Mouse (Mus musculus) myocyte (in vitro differentiated cells): ENCODE results near the gene Bard1. TPM values are rescaled to one million over a fixed set of nuclear protein-coding genes. Genes with fewer than 3 reads are reported as not detected.

Experiments used
- H3K27me3 ChIP-seq: one replicate; pipeline ENCODE4 v1.6.1; 2011; ENCODE audit not compliant: control insufficient read depth, insufficient read depth, insufficient read length
- H3K36me3 ChIP-seq: one replicate; pipeline ENCODE4 v1.6.1; 2011; ENCODE audit not compliant: control insufficient read depth, insufficient read depth
- H3K4me2 ChIP-seq: one replicate; pipeline ENCODE4 v1.6.1; 2011; ENCODE audit warnings: low read depth, control low read depth
- H3K4me3 ChIP-seq: one replicate; pipeline ENCODE4 v1.5.1; 2011; ENCODE audit warnings: mild to moderate bottlenecking, control low read depth, moderate library complexity
- H3K79me2 ChIP-seq: one replicate; pipeline ENCODE4 v1.6.1; 2011; ENCODE audit not compliant: control insufficient read depth, insufficient read depth
- H3ac ChIP-seq: one replicate; pipeline ENCODE4 v1.6.1; 2011; ENCODE audit not compliant: control insufficient read depth, insufficient read length
- CEBPB ChIP-seq: IDR thresholded peaks from 2 replicates; pipeline ENCODE4 v1.6.1; 2011; ENCODE audit warnings: mild to moderate bottlenecking, moderate library complexity; ENCODE audit not compliant: poor library complexity, insufficient read depth, severe bottlenecking
- E2F4 ChIP-seq: IDR thresholded peaks from one replicate; pipeline ENCODE4 v1.6.1; 2011; ENCODE audit warnings: mild to moderate bottlenecking, control low read depth, moderate library complexity; ENCODE audit not compliant: insufficient read depth
- MAX ChIP-seq: IDR thresholded peaks from one replicate; pipeline ENCODE4 v1.6.1; 2011; ENCODE audit warnings: low read depth, mild to moderate bottlenecking, control low read depth
- MYOD1 ChIP-seq, 3 experiments: IDR thresholded peaks; one replicate each; pipeline ENCODE4 v1.6.1; 2011; ENCODE audit warnings: control low read depth in 2 of 3, low read depth in 2 of 3, mild to moderate bottlenecking in 2 of 3, moderate library complexity in 1 of 3; ENCODE audit not compliant: insufficient read length in 2 of 3, control insufficient read depth in 1 of 3
- MYOG ChIP-seq, 3 experiments: IDR thresholded peaks; one replicate each; pipeline ENCODE4 v1.6.1; 2011; ENCODE audit warnings: control low read depth in 2 of 3, low read depth in 2 of 3, mild to moderate bottlenecking in 2 of 3; ENCODE audit not compliant: insufficient read length in 2 of 3, control insufficient read depth in 1 of 3, insufficient read depth in 1 of 3
- POLR2A ChIP-seq: IDR thresholded peaks from one replicate; pipeline ENCODE4 v1.6.1; 2011; ENCODE audit warnings: low read depth, mild to moderate bottlenecking, control low read depth, moderate library complexity; ENCODE audit not compliant: insufficient read length
- POLR2AphosphoS2 ChIP-seq: IDR thresholded peaks from one replicate; pipeline ENCODE4 v1.6.1; 2011; ENCODE audit warnings: low read depth, control low read depth; ENCODE audit not compliant: insufficient read length
- REST ChIP-seq: IDR thresholded peaks from one replicate; pipeline ENCODE4 v1.6.1; 2011; ENCODE audit warnings: mild to moderate bottlenecking, control low read depth, moderate library complexity; ENCODE audit not compliant: insufficient read depth, insufficient read length
- SRF ChIP-seq: IDR thresholded peaks from one replicate; pipeline ENCODE4 v1.6.1; 2011; ENCODE audit warnings: low read depth; ENCODE audit not compliant: control insufficient read depth, insufficient read length
- TCF12 ChIP-seq: IDR thresholded peaks from one replicate; pipeline ENCODE4 v1.6.1; 2011; ENCODE audit warnings: mild to moderate bottlenecking, control low read depth; ENCODE audit not compliant: poor library complexity, insufficient read depth, severe bottlenecking
- TCF3 ChIP-seq: IDR thresholded peaks from one replicate; pipeline ENCODE4 v1.6.1; 2011; ENCODE audit warnings: low read depth, control low read depth; ENCODE audit not compliant: insufficient read length
- USF1 ChIP-seq: IDR thresholded peaks from one replicate; pipeline ENCODE4 v1.6.1; 2011; ENCODE audit warnings: low read depth, mild to moderate bottlenecking, control low read depth, moderate library complexity
- polyA plus RNA-seq: library from polyadenylated mRNA; unstranded; fragments of >200 nt; fragmentation: generic; extraction: Trizol; gene quantifications from one replicate; pipeline ENCODE4 v1.2.1, GENCODE M21; 2012; ENCODE audit warnings: missing spikeins

Gene Bard1
- polyA plus RNA-seq, 1 experiment, result 1.9 TPM

DNA sequence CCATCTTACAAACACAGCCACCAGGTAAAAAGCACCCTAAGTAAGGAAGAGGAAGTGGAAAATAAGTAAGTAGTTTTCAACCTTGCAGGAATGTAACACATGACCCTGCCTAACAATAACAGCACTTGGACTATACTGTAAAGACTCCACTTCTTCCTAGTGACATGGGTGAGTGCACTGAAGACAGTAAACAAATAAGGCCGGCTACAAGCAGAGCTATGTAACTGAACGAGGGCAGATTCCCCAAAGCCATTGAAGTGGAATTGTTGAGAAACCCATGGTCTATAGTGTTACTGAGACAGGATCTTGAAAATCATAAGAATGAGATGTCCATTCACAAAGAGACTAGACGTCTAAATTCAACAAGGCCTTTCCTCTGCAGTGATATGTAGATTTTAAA lies 27.3 kb downstream of the Bard1 start:
- Histone ChIP-seq H3K27me3 (no peaks in the 10 kb centered on the region), H3ac (no peak overlapping the region), H3K4me2 (no peak overlapping the region), H3K79me2 (no peaks in the 10 kb centered on the region), H3K4me3 (no peak overlapping the region), H3K36me3 (peaks cover 5% of the 10 kb centered on the region)
- TF ChIP-seq USF1, result no peak
- TF ChIP-seq REST, result no peak
- TF ChIP-seq MYOG (IDR thresholded peaks at IDR 0.05; ENCODE audit: control insufficient read depth in 1 of 3, insufficient read depth in 1 of 3, insufficient read length in 2 of 3, low read depth in 2 of 3), result no peak
- no peak for TF ChIP-seq E2F4

DNA sequence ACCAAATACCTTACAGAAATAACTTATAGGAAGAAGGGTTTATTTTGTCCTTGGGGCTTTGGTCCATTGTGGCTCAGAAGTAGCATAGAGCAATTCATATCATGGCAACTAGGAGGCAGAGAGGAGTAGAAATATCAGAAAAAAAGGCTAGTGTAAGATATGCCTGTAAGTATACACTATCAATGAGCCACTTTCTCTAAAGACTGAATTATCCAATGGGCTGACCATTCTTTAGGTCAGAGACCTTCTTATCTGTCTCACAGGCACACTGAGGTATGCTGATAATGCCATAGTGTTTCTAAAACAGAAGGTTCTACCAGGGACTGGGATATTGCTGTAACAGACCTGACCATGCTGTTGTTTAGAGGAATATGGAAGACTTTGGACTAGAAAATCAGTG lies 32.2 kb downstream of the Bard1 start:
- Histone ChIP-seq H3K79me2 (no peaks in the 10 kb centered on the region), H3K4me3 (no peak overlapping the region), H3K4me2 (no peak overlapping the region), H3K36me3 (peaks cover 5% of the 10 kb centered on the region), H3K27me3 (no peaks in the 10 kb centered on the region), H3ac (no peak overlapping the region)
- TF ChIP-seq MAX, result no peak
- TF ChIP-seq E2F4, result no peak
- no peak for TF ChIP-seq MYOD1 (IDR thresholded peaks at IDR 0.05; ENCODE audit: control insufficient read depth in 1 of 3, insufficient read length in 2 of 3, low read depth in 2 of 3)
- TF ChIP-seq USF1, result no peak
- no peak for TF ChIP-seq POLR2AphosphoS2
- TF ChIP-seq POLR2A, result no peak
- no peak for TF ChIP-seq REST
- TF ChIP-seq TCF12, result no peak
- TF ChIP-seq MYOG (IDR thresholded peaks at IDR 0.05; ENCODE audit: control insufficient read depth in 1 of 3, insufficient read depth in 1 of 3, insufficient read length in 2 of 3, low read depth in 2 of 3), result no peak
- TF ChIP-seq SRF, result no peak
- no peak for TF ChIP-seq TCF3
- no peak for TF ChIP-seq CEBPB

DNA sequence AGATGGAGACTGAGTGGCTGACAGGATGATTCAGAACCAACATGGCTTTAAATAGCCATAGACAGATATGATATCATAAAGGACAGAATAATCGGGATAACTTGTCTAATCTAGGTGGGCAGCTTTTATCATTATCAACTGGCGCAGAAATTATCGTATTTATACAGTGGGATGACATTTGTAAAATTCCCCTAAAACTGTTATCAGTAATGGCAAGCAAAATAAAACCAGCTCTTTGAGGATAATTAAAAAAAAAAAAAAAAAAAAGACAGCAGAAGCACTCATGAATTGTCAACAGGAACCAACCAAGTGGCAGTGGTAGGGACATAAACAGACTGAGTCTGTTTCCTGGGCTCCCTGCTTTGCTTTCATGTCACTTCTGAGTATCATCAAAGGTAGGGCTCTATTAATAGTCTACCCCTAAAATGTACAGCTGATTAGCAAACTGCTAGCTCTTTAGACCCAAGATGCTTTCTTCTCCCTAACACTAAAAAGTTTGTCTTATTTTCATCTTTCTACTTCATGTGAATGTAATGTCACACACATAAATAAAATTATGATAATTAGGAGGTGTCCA lies 34.1 kb downstream of the Bard1 start:
- Histone ChIP-seq H3K4me3 (no peak overlapping the region), H3K79me2 (no peaks in the 10 kb centered on the region), H3ac (no peak overlapping the region), H3K36me3 (peaks cover 8% of the 10 kb centered on the region), H3K27me3 (no peaks in the 10 kb centered on the region), H3K4me2 (no peak overlapping the region)
- TF ChIP-seq E2F4, result no peak
- no peak for TF ChIP-seq CEBPB
- no peak for TF ChIP-seq MYOG (IDR thresholded peaks at IDR 0.05; ENCODE audit: control insufficient read depth in 1 of 3, insufficient read depth in 1 of 3, insufficient read length in 2 of 3, low read depth in 2 of 3)
- no peak for TF ChIP-seq TCF3
- TF ChIP-seq MYOD1 (IDR thresholded peaks at IDR 0.05; ENCODE audit: control insufficient read depth in 1 of 3, insufficient read length in 2 of 3, low read depth in 2 of 3), result no peak
- no peak for TF ChIP-seq POLR2AphosphoS2
- TF ChIP-seq REST, result no peak
- TF ChIP-seq TCF12, result no peak
- TF ChIP-seq SRF, result no peak
- TF ChIP-seq USF1, result no peak

DNA sequence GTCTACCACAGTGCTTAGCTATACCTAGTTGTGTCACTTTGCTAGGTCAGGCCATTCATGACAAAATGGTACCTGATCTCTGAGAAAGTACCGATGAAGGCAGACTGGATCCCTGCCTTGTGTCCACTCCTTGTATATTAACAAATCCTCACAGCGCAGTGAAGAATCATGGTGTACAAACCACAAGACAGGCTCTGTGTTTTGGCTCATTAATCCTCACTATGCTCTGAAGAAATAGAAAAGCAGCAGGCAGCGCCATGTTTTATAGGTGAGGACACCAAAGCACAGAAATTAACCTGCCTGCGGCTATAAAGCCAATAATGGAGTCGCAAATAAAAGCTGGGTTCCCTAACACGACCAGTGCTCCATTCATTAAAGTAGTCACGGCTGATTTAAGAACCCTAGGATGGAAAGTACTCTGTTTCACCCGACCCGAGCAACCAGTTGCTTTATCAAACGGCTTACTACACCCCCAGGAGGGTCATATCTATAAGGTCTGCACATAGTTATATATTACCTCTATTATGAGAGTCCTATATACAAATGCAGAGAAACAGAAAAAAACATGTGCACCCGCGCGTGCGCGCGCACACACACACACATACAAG lies 39.0 kb downstream of the Bard1 start:
- Histone ChIP-seq H3K36me3 (peaks cover 11% of the 10 kb centered on the region), H3K27me3 (no peaks in the 10 kb centered on the region), H3K4me3 (no peak overlapping the region), H3K79me2 (no peaks in the 10 kb centered on the region), H3K4me2 (no peak overlapping the region), H3ac (no peak overlapping the region)
- TF ChIP-seq POLR2A (no peak), REST (no peak), E2F4 (no peak), CEBPB (no peak), MAX (no peak), POLR2AphosphoS2 (no peak), USF1 (no peak), SRF (no peak), MYOD1 (IDR thresholded peaks at IDR 0.05; ENCODE audit: control insufficient read depth in 1 of 3, insufficient read length in 2 of 3, low read depth in 2 of 3) (no peak), TCF12 (no peak), MYOG (IDR thresholded peaks at IDR 0.05; ENCODE audit: control insufficient read depth in 1 of 3, insufficient read depth in 1 of 3, insufficient read length in 2 of 3, low read depth in 2 of 3) (no peak), TCF3 (no peak)
